Mouse (Mus musculus): ENCODE measurements around the gene Hoxa11. TPM values are rescaled to one million over a fixed set of nuclear protein-coding genes. Genes with fewer than 3 reads are reported as not detected.

The Hoxa11 gene
- polyA plus RNA-seq, 1 experiment from 2014 or later = not detected

DNA sequence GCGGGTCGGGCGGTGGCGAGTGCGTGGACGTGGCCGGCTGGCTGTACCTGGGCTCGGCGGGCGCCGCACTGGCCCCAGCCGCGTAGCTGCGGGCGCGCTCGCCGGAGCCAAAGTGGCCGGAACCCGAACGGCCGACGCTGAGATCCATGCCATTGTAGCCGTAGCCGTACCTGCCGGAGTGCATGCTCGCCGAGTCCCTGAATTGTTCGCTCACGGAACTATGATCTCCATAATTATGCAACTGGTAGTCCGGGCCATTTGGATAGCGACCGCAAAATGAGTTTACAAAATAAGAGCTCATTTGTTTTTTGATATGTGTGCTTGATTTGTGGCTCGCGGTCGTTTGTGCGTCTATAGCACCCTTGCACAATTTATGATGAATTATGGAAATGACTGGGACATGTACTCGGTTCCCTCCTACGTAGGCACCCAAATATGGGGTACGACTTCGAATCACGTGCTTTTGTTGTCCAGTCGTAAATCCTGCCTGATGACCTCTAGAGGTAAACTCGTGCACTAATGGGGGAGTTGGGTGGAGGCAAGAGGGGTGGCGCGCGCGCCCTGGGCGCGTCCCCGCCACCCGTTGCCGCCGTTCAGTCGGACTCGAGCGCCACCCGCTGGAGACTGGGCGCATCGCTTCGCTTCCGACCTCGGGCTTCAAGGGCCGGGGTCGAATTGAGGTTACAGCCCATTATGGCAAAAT is 41.4 kb downstream of the Hoxa11 start, which contains the start of gene Hoxa5:
TSS of gene Hoxa5 (minus strand) at position 538 of the 703 bp plus-strand sequence.
- Histone ChIP-seq H3K4me1 (ENCODE audit: control insufficient read depth in 2 of 2, insufficient read depth in 2 of 2, low read length in 2 of 2) (peaks cover 2 to 19% of the 10 kb centered on the region in 2 experiments; a peak in 3 of 4 replicates), H3K36me3 (ENCODE audit: control insufficient read depth, insufficient read depth, low read length) (no peaks in the 10 kb centered on the region), H3K4me2 (ENCODE audit: low read length) (peak within 1 kb of the TSS; percentile 59), H3K9ac (ENCODE audit: low read length) (peak within 1 kb of the TSS; percentile 28; the same call in 1 of the 2 replicates), H3K27me3 (ENCODE audit: control insufficient read depth, insufficient read depth, low read length) (peaks cover 100% of the 10 kb centered on the region), H3K4me3 (ENCODE audit: control insufficient read depth in 1 of 2, insufficient read depth in 1 of 2, low read depth in 1 of 2, low read length in 2 of 2) (peak within 1 kb of the TSS; percentile 33 to 36), H3K9me3 (ENCODE audit: control insufficient read depth, low read length) (no peaks in the 10 kb centered on the region), H3K27ac (replicated peaks in 1 of 2; ENCODE audit: control insufficient read depth in 1 of 2, insufficient read depth in 1 of 2, low read depth in 2 of 2, low read length in 2 of 2) (no peak within 1 kb of the TSS)
- under 1% methylated on average over 65 of the region's 65 CpGs for WGBS
- ATAC-seq (ENCODE audit: insufficient number of reproducible peaks, insufficient read depth, low FRiP score, low read depth) = no peak

DNA sequence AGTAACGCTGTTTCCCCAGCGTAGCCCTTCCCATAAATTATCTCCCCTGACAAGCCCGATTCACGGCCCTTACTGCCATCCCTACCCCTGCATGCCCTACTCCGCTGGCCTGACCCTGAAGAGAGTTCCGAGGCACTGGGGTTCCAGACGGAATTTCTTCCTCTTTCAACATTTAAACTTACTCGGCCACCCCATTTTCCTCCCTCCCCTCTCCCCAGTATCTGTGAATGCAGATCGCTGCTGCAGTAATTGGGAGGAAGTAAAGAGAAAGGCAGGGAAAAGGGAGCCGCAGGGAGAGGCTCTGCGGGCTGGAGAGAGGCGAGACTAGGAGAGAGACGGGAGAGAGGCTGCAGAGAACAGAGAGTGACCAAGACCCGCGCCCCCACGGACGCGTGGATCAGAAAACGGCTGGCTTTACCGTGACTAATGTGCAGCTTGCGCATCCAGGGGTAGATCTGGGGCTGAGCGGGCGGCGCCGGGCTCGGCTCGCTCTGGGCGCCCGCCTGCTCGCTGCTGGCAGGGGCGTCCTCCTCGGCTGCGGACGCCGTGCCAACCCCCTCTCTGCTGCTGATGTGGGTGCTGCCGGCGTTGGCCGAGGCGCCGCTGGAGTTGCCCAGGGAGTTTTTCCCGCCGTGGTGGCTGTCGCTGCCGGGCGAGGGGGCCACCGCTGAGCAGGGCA is 42.1 kb downstream of the Hoxa11 start:
- no peak for ATAC-seq (ENCODE audit: insufficient number of reproducible peaks, insufficient read depth, low FRiP score, low read depth)
- Histone ChIP-seq H3K4me1 (ENCODE audit: control insufficient read depth in 2 of 2, insufficient read depth in 2 of 2, low read length in 2 of 2) (peaks cover 2 to 17% of the 10 kb centered on the region in 2 experiments; a peak in 3 of 4 replicates), H3K36me3 (ENCODE audit: control insufficient read depth, insufficient read depth, low read length) (no peaks in the 10 kb centered on the region), H3K9ac (ENCODE audit: low read length) (peak overlapping the region; percentile 28; the same call in 1 of the 2 replicates), H3K9me3 (ENCODE audit: control insufficient read depth, low read length) (no peaks in the 10 kb centered on the region), H3K27me3 (ENCODE audit: control insufficient read depth, insufficient read depth, low read length) (peaks cover 100% of the 10 kb centered on the region), H3K4me2 (ENCODE audit: low read length) (peak overlapping the region; percentile 59), H3K4me3 (ENCODE audit: control insufficient read depth in 1 of 2, insufficient read depth in 1 of 2, low read depth in 1 of 2, low read length in 2 of 2) (peak overlapping the region; percentile 33 to 36), H3K27ac (replicated peaks in 1 of 2; ENCODE audit: control insufficient read depth in 1 of 2, insufficient read depth in 1 of 2, low read depth in 2 of 2, low read length in 2 of 2) (no peak overlapping the region)
- WGBS = 1% methylated on average over 45 of the region's 46 CpGs

DNA sequence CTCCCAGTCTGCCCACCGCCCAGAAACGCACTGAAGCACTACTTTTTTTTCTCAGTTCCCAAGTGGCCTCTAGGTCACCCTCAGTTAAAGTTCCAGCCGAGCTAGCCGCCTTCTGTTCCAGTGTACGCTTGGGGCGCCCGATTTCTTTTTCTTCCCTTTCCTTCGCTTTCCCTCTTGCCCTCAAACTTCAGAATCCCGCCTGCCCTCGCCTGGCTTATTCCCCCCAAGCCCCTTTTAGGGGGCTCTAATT is 42.6 kb downstream of the Hoxa11 start:
- Histone ChIP-seq H3K9me3 (ENCODE audit: control insufficient read depth, low read length) (no peaks in the 10 kb centered on the region), H3K4me1 (ENCODE audit: control insufficient read depth in 2 of 2, insufficient read depth in 2 of 2, low read length in 2 of 2) (peaks cover 2 to 16% of the 10 kb centered on the region in 2 experiments; a peak in 3 of 4 replicates), H3K27me3 (ENCODE audit: control insufficient read depth, insufficient read depth, low read length) (peaks cover 100% of the 10 kb centered on the region), H3K4me3 (ENCODE audit: control insufficient read depth in 1 of 2, insufficient read depth in 1 of 2, low read depth in 1 of 2, low read length in 2 of 2) (peak overlapping the region; percentile 33 to 36; a peak in 3 of 4 replicates), H3K9ac (ENCODE audit: low read length) (no peak overlapping the region), H3K27ac (replicated peaks in 1 of 2; ENCODE audit: control insufficient read depth in 1 of 2, insufficient read depth in 1 of 2, low read depth in 2 of 2, low read length in 2 of 2) (no peak overlapping the region), H3K4me2 (ENCODE audit: low read length) (peak overlapping the region; percentile 59), H3K36me3 (ENCODE audit: control insufficient read depth, insufficient read depth, low read length) (no peaks in the 10 kb centered on the region)
- WGBS = 1% methylated on average over 10 of the region's 10 CpGs
- no peak for ATAC-seq (ENCODE audit: insufficient number of reproducible peaks, insufficient read depth, low FRiP score, low read depth)

DNA sequence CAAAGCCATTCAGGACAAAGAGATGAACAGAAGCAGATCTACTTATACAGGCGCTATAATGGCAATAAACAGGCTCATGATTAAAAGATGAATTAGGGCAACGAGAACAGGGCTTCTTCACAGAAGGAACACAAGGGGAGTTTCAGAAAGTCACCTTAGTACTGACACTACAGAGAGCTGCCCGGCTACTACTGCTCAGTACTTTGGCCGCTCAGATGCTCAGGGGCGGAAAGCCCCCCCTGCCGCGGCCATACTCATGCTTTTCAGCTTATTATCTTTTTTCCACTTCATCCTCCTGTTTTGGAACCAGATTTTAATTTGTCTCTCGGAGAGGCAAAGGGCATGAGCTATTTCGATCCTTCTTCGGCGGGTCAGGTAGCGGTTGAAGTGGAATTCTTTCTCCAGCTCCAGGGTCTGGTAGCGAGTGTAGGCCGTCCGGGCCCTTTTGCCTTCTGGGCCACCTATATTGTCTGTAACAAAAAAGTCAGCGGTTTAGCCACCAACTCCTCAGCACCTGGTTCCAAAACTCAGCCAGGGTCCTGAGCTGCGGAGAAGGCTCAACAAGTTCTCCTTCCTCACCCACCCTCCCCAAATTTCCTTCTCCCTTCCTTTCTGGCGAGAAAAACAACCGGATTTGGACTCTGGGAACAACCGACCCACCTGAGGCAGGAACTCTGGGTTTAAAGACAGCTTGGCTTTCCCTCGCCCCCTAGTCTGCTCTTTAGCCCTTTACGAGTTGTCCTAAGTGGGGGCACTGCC is 43.1 kb downstream of the Hoxa11 start:
- Histone ChIP-seq H3K4me1 (ENCODE audit: control insufficient read depth in 2 of 2, insufficient read depth in 2 of 2, low read length in 2 of 2) (peaks cover 2 to 16% of the 10 kb centered on the region in 2 experiments; a peak in 3 of 4 replicates), H3K4me3 (ENCODE audit: control insufficient read depth in 1 of 2, insufficient read depth in 1 of 2, low read depth in 1 of 2, low read length in 2 of 2) (peak overlapping the region; percentile 33 to 36; a peak in 1 of 4 replicates), H3K9me3 (ENCODE audit: control insufficient read depth, low read length) (no peaks in the 10 kb centered on the region), H3K27me3 (ENCODE audit: control insufficient read depth, insufficient read depth, low read length) (peaks cover 100% of the 10 kb centered on the region), H3K27ac (replicated peaks in 1 of 2; ENCODE audit: control insufficient read depth in 1 of 2, insufficient read depth in 1 of 2, low read depth in 2 of 2, low read length in 2 of 2) (no peak overlapping the region), H3K4me2 (ENCODE audit: low read length) (no peak overlapping the region; the same call in 1 of the 2 replicates), H3K9ac (ENCODE audit: low read length) (no peak overlapping the region), H3K36me3 (ENCODE audit: control insufficient read depth, insufficient read depth, low read length) (no peaks in the 10 kb centered on the region)
- no peak for ATAC-seq (ENCODE audit: insufficient number of reproducible peaks, insufficient read depth, low FRiP score, low read depth)
- WGBS = 6% methylated on average over 22 of the region's 22 CpGs

DNA sequence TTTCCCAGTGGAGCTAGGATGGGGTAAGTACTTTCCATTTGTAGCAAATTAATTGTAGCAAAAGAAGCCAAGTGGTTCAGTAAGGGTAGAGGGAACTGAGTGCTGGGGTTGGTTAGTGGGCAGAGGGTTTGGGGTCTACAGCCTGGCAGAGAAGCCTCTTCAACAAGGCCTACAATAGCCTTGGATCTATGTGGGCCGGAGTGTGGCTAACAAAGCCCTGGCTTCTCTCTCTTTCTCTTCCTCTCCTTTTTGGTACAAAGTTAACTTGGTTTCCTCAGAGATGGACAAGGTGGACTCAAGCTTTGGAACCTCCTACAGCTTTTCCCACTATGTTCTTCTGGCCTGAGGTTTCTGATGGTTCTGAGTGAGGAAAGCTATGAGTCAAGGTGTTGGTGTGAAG is 44.3 kb downstream of the Hoxa11 start:
- H3K27ac ChIP-seq (replicated peaks in 1 of 2; ENCODE audit: control insufficient read depth in 1 of 2, insufficient read depth in 1 of 2, low read depth in 2 of 2, low read length in 2 of 2) = no peak overlapping the region
- 43% methylated on average over 1 of the region's 1 CpGs for WGBS
- H3K36me3 ChIP-seq (ENCODE audit: control insufficient read depth, insufficient read depth, low read length) = no peaks in the 10 kb centered on the region
- H3K27me3 ChIP-seq (ENCODE audit: control insufficient read depth, insufficient read depth, low read length) = peaks cover 99% of the 10 kb centered on the region
- H3K9me3 ChIP-seq (ENCODE audit: control insufficient read depth, low read length) = no peaks in the 10 kb centered on the region
- no peak for ATAC-seq (ENCODE audit: insufficient number of reproducible peaks, insufficient read depth, low FRiP score, low read depth)
- no peak overlapping the region for H3K4me3 ChIP-seq (ENCODE audit: control insufficient read depth in 1 of 2, insufficient read depth in 1 of 2, low read depth in 1 of 2, low read length in 2 of 2)
- peaks cover 2 to 16% of the 10 kb centered on the region in 2 experiments; a peak in 3 of 4 replicates for H3K4me1 ChIP-seq (ENCODE audit: control insufficient read depth in 2 of 2, insufficient read depth in 2 of 2, low read length in 2 of 2)
- no peak overlapping the region for H3K9ac ChIP-seq (ENCODE audit: low read length)
- no peak overlapping the region for H3K4me2 ChIP-seq (ENCODE audit: low read length)

DNA sequence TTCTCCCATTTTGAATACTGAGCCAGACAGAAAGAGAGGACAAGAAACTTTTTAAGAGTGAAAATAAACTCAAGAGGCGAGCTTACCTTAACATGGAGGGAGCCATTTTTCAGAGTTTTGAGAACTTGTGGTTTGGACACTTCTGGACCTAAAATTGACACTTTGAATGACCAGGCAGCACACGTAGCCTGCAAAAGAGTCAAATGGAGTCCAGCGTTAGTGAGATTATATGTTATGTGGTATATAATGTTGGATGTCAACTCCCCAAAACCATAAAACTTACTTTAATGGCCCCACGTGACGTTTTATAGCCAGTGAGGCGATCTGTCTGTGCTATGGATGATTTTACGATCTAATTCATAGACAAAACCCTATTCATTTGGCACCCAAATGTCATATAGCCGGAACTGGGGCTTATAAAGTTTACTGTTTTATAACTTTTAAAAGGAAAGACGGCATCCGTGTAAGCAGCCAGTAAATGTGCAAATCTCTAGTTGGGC is 44.8 kb downstream of the Hoxa11 start:
- H3K27ac ChIP-seq (replicated peaks in 1 of 2; ENCODE audit: control insufficient read depth in 1 of 2, insufficient read depth in 1 of 2, low read depth in 2 of 2, low read length in 2 of 2) = no peak overlapping the region

DNA sequence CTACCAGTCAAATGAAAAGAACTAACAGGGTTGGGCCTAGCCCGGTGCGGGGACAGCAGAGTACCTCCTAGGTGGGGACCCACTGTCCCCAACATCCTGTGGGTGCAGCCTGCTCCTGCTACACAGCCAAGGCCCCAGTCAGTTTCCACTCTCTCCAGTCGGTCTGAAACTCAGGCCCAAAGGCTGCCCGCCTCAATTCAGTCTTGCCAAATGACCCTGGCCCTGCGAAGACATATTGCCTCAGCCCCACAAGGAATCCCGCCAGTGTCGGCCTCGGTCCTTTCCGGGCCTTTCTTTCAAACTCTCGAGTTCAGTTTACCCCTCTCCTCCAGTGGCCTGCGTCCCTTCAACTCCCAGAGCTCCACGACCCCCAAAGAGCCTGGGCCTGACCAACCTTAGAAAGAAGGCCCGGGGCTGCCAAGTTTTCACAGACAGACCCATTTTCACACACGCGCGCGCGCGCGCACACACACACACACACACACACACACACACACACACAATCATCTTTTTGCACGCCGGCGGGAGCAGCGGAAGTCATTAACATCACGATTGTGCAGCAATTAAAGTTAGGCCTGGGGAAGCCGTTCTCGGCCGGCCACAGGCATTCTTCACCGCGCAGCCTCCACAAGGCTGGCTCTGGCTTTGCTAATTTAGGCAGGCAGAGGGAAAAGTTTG is 45.4 kb downstream of the Hoxa11 start:
- Histone ChIP-seq H3K4me3 (ENCODE audit: control insufficient read depth in 1 of 2, insufficient read depth in 1 of 2, low read depth in 1 of 2, low read length in 2 of 2) (no peak overlapping the region), H3K27me3 (ENCODE audit: control insufficient read depth, insufficient read depth, low read length) (peaks cover 99% of the 10 kb centered on the region), H3K36me3 (ENCODE audit: control insufficient read depth, insufficient read depth, low read length) (no peaks in the 10 kb centered on the region), H3K4me2 (ENCODE audit: low read length) (no peak overlapping the region), H3K9ac (ENCODE audit: low read length) (no peak overlapping the region), H3K9me3 (ENCODE audit: control insufficient read depth, low read length) (no peaks in the 10 kb centered on the region), H3K4me1 (ENCODE audit: control insufficient read depth in 2 of 2, insufficient read depth in 2 of 2, low read length in 2 of 2) (peaks cover 2 to 16% of the 10 kb centered on the region in 2 experiments; a peak in 3 of 4 replicates), H3K27ac (replicated peaks in 1 of 2; ENCODE audit: control insufficient read depth in 1 of 2, insufficient read depth in 1 of 2, low read depth in 2 of 2, low read length in 2 of 2) (no peak overlapping the region)
- WGBS = 13% methylated on average over 30 of the region's 30 CpGs
- no peak for ATAC-seq (ENCODE audit: insufficient number of reproducible peaks, insufficient read depth, low FRiP score, low read depth)

More for the DNA sequence above, 44.8 kb downstream of the Hoxa11 start:
- Histone ChIP-seq H3K36me3 (ENCODE audit: control insufficient read depth, insufficient read depth, low read length) (no peaks in the 10 kb centered on the region), H3K9ac (ENCODE audit: low read length) (no peak overlapping the region), H3K4me1 (ENCODE audit: control insufficient read depth in 2 of 2, insufficient read depth in 2 of 2, low read length in 2 of 2) (peaks cover 2 to 16% of the 10 kb centered on the region in 2 experiments; a peak in 3 of 4 replicates), H3K27me3 (ENCODE audit: control insufficient read depth, insufficient read depth, low read length) (peaks cover 99% of the 10 kb centered on the region), H3K4me3 (ENCODE audit: control insufficient read depth in 1 of 2, insufficient read depth in 1 of 2, low read depth in 1 of 2, low read length in 2 of 2) (no peak overlapping the region), H3K9me3 (ENCODE audit: control insufficient read depth, low read length) (no peaks in the 10 kb centered on the region), H3K4me2 (ENCODE audit: low read length) (no peak overlapping the region)
- ATAC-seq (ENCODE audit: insufficient number of reproducible peaks, insufficient read depth, low FRiP score, low read depth) = no peak
- WGBS = 18% methylated on average over 10 of the region's 10 CpGs
